Mouse (Mus musculus) neutrophil, adult 65 days (primary cell): Measurements from ENCODE around the gene Lman2. TPM values are rescaled to one million over a fixed set of nuclear protein-coding genes. Genes with fewer than 3 reads are reported as not detected.

Experiments
- total RNA-seq: library from RNA; stranded (reverse); gene quantifications from 2 replicates; pipeline ENCODE4 v1.2.4, GENCODE M21; 2023

The Lman2 gene
- 96.7 and 116 TPM in 2 replicates for total RNA-seq

GRCm38 (mm10) chr13:55362453-55363060 lies at the start of gene Lman2:
Lman2 (minus strand) TSS chr13:55362783.

GRCm38 (mm10) chr13:55398088-55398487 lies 35.5 kb upstream of the Lman2 start, which contains the start of gene Slc34a1:
Slc34a1 (plus strand) TSS chr13:55398187.

GRCm38 (mm10) chr13:55369531-55370114 lies 7.0 kb upstream of the Lman2 start, which contains the start of gene Rgs14:
Rgs14 (plus strand) TSS chr13:55369732.

GRCm38 (mm10) chr13:55329683-55330566 lies 32.7 kb downstream of the Lman2 start, which contains the start of gene Mxd3:
Mxd3 (minus strand) TSS chr13:55329823.

GRCm38 (mm10) chr13:55321434-55322129 lies 41.0 kb downstream of the Lman2 start, which contains the start of gene Rab24:
Rab24 (minus strand) TSS chr13:55321946.

GRCm38 (mm10) chr13:55319931-55320533 lies 42.6 kb downstream of the Lman2 start, which contains the start of gene Prelid1:
Prelid1 (plus strand) TSS chr13:55320500.

Other genes starting within 250 kb of the Lman2 start
- gene Gm17617, start 229.2 kb downstream of the Lman2 start, total RNA-seq, result not detected in 2 replicates
- not detected in 2 replicates for gene Fgfr4, start 210.1 kb downstream of the Lman2 start, total RNA-seq
- gene Nsd1, start 153.0 kb downstream of the Lman2 start, total RNA-seq, result 94.4 and 131 TPM in 2 replicates
- gene Prelid1, start 42.3 kb downstream of the Lman2 start, total RNA-seq, result 189 and 199 TPM in 2 replicates
- 81.3 and 101 TPM in 2 replicates for gene Rab24, start 40.8 kb downstream of the Lman2 start, total RNA-seq
- gene Mxd3, start 33.0 kb downstream of the Lman2 start, total RNA-seq, result 11.1 and 11.5 TPM in 2 replicates
- gene Rgs14, start 6.9 kb upstream of the Lman2 start, total RNA-seq, result 108 and 134 TPM in 2 replicates
- gene Slc34a1, start 35.4 kb upstream of the Lman2 start, total RNA-seq, result 0.23 and 0.25 TPM in 2 replicates
- not detected in 2 replicates for gene Pfn3, start 52.4 kb upstream of the Lman2 start, total RNA-seq
- gene F12, start 64.0 kb upstream of the Lman2 start, total RNA-seq, result 1.7 and 3.7 TPM in 2 replicates
- gene Grk6, start 82.3 kb upstream of the Lman2 start, total RNA-seq, result 194 and 225 TPM in 2 replicates
- gene Prr7, start 101.5 kb upstream of the Lman2 start, total RNA-seq, result 10.5 and 13.7 TPM in 2 replicates
- 0.43 and 0.66 TPM in 2 replicates for gene Dbn1, start 125.3 kb upstream of the Lman2 start, total RNA-seq
- 146 and 160 TPM in 2 replicates for gene Pdlim7, start 150.9 kb upstream of the Lman2 start, total RNA-seq
- 348 and 397 TPM in 2 replicates for gene Dok3, start 166.5 kb upstream of the Lman2 start, total RNA-seq
- 32.7 and 44.4 TPM in 2 replicates for gene Ddx41, start 173.9 kb upstream of the Lman2 start, total RNA-seq
- 81.4 and 127 TPM in 2 replicates for gene Fam193b, start 208.3 kb upstream of the Lman2 start, total RNA-seq
- 58.1 and 75.4 TPM in 2 replicates for gene Tmed9, start 210.9 kb upstream of the Lman2 start, total RNA-seq
- gene B4galt7, start 237.1 kb upstream of the Lman2 start, total RNA-seq, result 12.2 and 16.8 TPM in 2 replicates